Mouse (Mus musculus) neutrophil, adult 65 days (primary cell): ENCODE measurements around the gene Tceal6. TPM values are rescaled to one million over a fixed set of nuclear protein-coding genes. Genes with fewer than 3 reads are reported as not detected.

Experiments used
- total RNA-seq: library from RNA; stranded (reverse); gene quantifications from 2 replicates; pipeline ENCODE4 v1.2.4, GENCODE M21; 2023

Gene Tceal6
- total RNA-seq, result not detected in 2 replicates

DNA sequence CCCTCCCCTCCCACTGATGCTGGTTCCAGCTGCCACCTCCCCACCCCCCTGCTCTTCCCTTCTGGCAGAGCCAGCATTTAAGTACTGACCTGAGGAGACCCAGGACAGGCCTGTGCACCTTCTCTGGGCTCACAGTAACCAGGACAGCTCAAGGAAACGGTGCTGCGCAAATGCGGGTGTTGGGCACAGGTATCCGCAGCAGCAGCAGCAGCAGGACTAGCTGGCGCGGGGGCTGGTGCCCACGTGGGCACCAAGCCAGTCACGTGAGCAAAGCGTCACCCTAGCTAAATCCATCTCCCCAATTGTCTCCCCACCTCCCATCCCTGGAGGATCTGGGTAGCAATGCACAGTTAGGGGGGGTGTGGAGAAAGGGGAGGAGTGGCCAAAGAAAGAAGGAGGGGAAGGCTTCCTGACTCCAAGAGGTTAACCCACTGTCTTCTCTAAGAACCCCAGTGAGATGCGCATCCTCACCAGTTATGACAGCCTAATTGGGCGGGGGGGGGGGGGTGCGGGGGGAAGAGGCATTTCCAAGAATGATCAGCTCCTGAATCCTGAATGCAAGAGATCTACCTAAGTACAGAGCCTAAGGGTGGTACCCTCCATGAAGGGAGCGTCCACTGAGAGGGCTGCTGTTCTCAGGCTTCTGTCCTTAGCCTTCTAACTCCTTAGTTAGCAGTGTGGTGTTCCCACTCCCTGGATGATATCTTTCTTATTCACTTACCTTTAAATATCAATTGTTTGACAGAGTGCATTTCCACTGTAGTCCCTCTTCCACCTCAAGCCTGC, at the start of gene Tceal6:
Gene Tceal6, minus strand, starts transcription at position 252 of the 786 bp plus-strand sequence.

DNA sequence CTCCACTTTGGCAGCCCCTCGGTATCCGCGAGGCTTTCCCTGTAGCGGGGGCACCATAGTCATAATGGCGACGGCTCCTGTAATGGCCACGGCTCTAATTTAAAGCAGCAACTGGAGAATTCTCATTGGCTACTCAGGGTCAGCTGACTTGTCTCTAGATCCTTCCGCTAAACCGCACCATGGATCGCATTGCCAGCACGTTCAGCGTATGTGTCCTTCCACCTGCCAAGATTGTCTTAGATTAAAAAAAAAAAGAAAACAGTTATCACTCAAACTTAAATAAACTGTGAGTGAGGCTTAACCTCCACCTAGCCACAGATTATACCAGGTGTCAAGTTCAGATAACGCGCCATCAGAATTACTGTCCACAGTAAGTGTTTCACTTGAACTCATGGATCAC, 33.0 kb downstream of the Tceal6 start, which contains the start of gene Gm15023:
Gene Gm15023, minus strand, starts transcription at position 101 of the 400 bp plus-strand sequence.

Other genes with a start within 250 kb of the Tceal6 start
- gene Nxf2, start 245.9 kb downstream of the Tceal6 start, total RNA-seq, result 0.23 TPM in 1 of 2 replicates, not detected in the other
- gene Zmat1, start 201.5 kb downstream of the Tceal6 start, total RNA-seq, result 3.0 and 3.8 TPM in 2 replicates
- gene Gm15023, start 33.1 kb downstream of the Tceal6 start, total RNA-seq, result not detected in 2 replicates
- gene Pramel3, start 91.6 kb upstream of the Tceal6 start, total RNA-seq, result not detected in 2 replicates
- gene Gm5128, start 162.6 kb upstream of the Tceal6 start, total RNA-seq, result not detected in 2 replicates
- not detected in 2 replicates for gene Gm7903, start 223.1 kb upstream of the Tceal6 start, total RNA-seq